Mouse (Mus musculus) heart, adult 2 months (tissue): Measurements from ENCODE around the gene Ly6f. TPM values are rescaled to one million over a fixed set of nuclear protein-coding genes. Genes with fewer than 3 reads are reported as not detected.

Source experiments
- DNase-seq, 2 experiments: peaks; one replicate each; pipeline ENCODE4 v3.0.0; 2021
- H3K27ac ChIP-seq: fragments of 200-600 bp; 2 replicates; pipeline ENCODE4 v1.8.1; 2022
- H3K27me3 ChIP-seq: fragments of 200-500 bp; 2 replicates; pipeline ENCODE4 v1.6.1; 2012; ENCODE audit warnings: mild to moderate bottlenecking, low read length, inconsistent platforms, mixed read lengths; ENCODE audit not compliant: control insufficient read depth, insufficient read depth
- H3K36me3 ChIP-seq: fragments of 200-500 bp; 2 replicates; pipeline ENCODE4 v1.6.1; 2012; ENCODE audit warnings: low read length, inconsistent platforms; ENCODE audit not compliant: control insufficient read depth, insufficient read depth
- H3K4me1 ChIP-seq: fragments of 200-500 bp; 2 replicates; pipeline ENCODE4 v1.6.1; 2011; ENCODE audit warnings: low read length; ENCODE audit not compliant: control insufficient read depth, insufficient read depth
- H3K4me3 ChIP-seq: fragments of 200-600 bp; 2 replicates; pipeline ENCODE4 v1.8.1; 2022
- H3K79me2 ChIP-seq: fragments of 200-500 bp; replicated peaks from 2 replicates; pipeline ENCODE4 v1.6.1; 2012; ENCODE audit warnings: mild to moderate bottlenecking, inconsistent platforms, low read length, moderate library complexity, mixed read lengths; ENCODE audit not compliant: control insufficient read depth, insufficient read depth
- H3K9ac ChIP-seq: fragments of 200-500 bp; 2 replicates; pipeline ENCODE4 v1.6.1; 2012; ENCODE audit warnings: low read depth, mild to moderate bottlenecking, control low read depth, inconsistent platforms, low read length, mixed read lengths
- CTCF ChIP-seq: fragments of 200-600 bp; IDR thresholded peaks from 2 replicates; pipeline ENCODE4 v1.8.1; 2022; ENCODE audit warnings: antibody characterized with exemption, mild to moderate bottlenecking, moderate library complexity
- EP300 ChIP-seq: fragments of 200-500 bp; IDR thresholded peaks from 2 replicates; pipeline ENCODE4 v1.6.1; 2011; ENCODE audit warnings: low read depth, low read length, control low read depth; ENCODE audit not compliant: insufficient read depth
- POLR2A ChIP-seq: fragments of 200-500 bp; IDR thresholded peaks from 2 replicates; pipeline ENCODE4 v1.6.1; 2011; ENCODE audit warnings: mild to moderate bottlenecking, low read depth, low read length, control low read depth; ENCODE audit not compliant: insufficient read depth
- WGBS: fragments of 180-500 bp; shearing (Covaris S2); methylation state at CpG from one replicate; pipeline ENCODE4 v1.1.7; 2018; 5-methylcytosine and 5-hydroxymethylcytosine counted together
- intact Hi-C: fragments of 180-260 bp; cut with DNase I; formaldehyde crosslinking; loops from one replicate; pipeline ENCODE4 v1.15.1; 2025
- polyA plus RNA-seq: library from polyadenylated mRNA; depleted of rRNA; stranded (reverse); fragments of >200 nt; gene quantifications from 2 replicates; pipeline ENCODE4 v1.2.3, GENCODE M21; 2012
- total RNA-seq, 2 experiments: library from RNA; stranded (reverse); gene quantifications; 2 replicates each; pipeline ENCODE4 v1.2.3; 2021

The Ly6f gene
- total and polyA plus RNA-seq, 3 experiments = not detected

DNA sequence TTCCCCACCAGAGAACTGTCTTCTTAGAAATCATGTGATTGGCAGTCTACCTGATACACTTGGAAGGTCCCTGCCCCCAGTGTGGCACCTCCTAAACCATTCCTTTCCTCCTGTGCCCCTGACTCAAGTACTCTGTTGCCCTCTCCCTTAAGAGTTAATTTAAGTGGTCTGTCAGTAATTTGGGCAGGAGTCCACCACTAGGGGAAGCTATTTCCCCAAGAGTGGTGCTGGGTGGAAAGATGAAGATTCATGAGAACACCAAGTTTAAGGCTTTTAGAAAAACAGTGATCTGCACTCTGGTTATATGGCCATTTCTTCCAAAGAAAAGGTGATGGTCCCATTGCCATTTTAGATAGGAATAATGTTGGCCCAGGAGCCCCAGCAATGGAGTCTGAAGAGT is 2.4 kb upstream of the Ly6f start:
- no peak overlapping the region for H3K27ac ChIP-seq
- no peaks in the 10 kb centered on the region for H3K4me1 ChIP-seq
- TF ChIP-seq CTCF = no peak
- TF ChIP-seq POLR2A = no peak
- TF ChIP-seq EP300 = no peak
- H3K9ac ChIP-seq = no peak overlapping the region
- H3K36me3 ChIP-seq = no peaks in the 10 kb centered on the region
- no peaks in the 10 kb centered on the region for H3K27me3 ChIP-seq
- no peak overlapping the region for H3K4me3 ChIP-seq
- intact Hi-C loops = no loop called here
- H3K79me2 ChIP-seq = no peaks in the 10 kb centered on the region
- no peak for DNase-seq

- DNase-seq = no peak
- no peaks in the 10 kb centered on the region for H3K36me3 ChIP-seq
- 58% methylated on average over 1 of the region's 1 CpGs for WGBS
- H3K27ac ChIP-seq = no peak overlapping the region
- no peaks in the 10 kb centered on the region for H3K27me3 ChIP-seq
- intact Hi-C loops = no loop called here
- no peak overlapping the region for H3K4me3 ChIP-seq
- TF ChIP-seq POLR2A = no peak
- no peak for TF ChIP-seq CTCF
- TF ChIP-seq EP300 = no peak
- no peak overlapping the region for H3K9ac ChIP-seq
- no peaks in the 10 kb centered on the region for H3K79me2 ChIP-seq
- H3K4me1 ChIP-seq = no peaks in the 10 kb centered on the region
Observed at GRCm38 (mm10) chr15:75266626-75267025, 1.6 kb upstream of the Ly6f start.

DNA sequence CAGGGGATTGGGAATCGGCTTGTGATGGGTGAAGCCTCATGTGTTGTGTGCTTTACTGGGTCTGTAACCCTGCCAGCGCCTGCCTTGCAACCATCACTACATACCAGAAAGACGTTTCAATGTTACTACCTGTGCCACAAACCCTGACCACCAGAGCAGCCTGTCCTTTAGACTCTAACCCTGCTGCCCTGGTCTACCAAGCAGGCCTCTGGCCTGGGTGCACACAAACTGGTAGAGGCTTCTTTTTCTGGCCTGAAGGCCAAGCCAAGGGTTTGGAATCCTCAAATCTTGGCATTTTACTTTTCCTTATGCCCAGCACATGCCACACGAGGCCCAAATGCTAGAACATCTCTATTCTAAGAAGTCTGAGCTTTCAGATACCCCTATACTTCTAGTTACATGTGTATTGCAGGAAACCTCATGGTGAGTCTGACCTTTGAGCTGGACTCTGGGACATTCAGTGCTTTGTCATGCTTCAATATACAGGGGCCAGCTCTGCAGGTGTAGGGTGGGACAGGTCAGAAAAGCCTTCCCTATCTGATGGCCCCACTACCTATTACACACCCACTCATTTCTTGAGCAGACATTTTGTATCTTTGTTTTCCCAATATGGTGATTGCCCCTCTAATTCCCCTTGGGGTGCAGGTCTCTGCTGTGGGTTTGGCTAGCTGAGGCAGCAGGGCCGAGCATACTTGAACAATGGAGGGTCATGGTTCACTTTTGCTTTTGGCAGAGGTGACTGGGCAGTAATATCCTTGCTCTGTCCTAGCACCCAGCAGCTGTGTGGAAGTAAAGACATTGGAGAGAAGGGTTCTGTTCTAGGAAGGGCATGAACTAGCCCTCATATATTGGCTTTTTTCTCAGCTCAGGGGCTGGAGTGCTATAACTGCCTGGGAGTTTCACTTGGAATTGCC is 952 bp downstream of the Ly6f start:
- no peaks in the 10 kb centered on the region for H3K36me3 ChIP-seq
- no peaks in the 10 kb centered on the region for H3K4me1 ChIP-seq
- intact Hi-C loops = no loop called here
- no peak overlapping the region for H3K9ac ChIP-seq
- no peak for DNase-seq
- 69% methylated on average over 5 of the region's 5 CpGs for WGBS
- H3K27ac ChIP-seq = no peak overlapping the region
- H3K4me3 ChIP-seq = no peak overlapping the region
- TF ChIP-seq CTCF (no peak), POLR2A (no peak), EP300 (no peak)
- H3K79me2 ChIP-seq = no peaks in the 10 kb centered on the region
- H3K27me3 ChIP-seq = no peaks in the 10 kb centered on the region

DNA sequence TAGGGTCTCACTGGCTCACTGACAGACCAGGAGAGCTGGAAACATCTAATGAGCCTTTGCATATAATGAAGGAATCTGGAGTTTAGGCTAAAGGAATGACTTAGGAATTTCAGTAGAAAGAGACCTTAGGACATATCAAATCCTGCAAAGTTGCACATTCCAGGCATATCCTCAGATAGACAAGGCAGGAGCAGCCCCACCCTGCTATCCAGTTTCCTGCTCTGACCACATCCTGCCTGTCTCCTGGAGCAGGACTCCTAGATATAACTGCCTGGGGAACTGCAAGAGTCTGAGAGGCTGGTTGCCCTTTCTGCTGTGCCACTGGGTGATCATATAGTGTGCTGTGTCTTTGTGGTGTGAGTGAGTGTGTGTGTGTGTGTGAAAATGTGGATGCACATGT is 1.9 kb downstream of the Ly6f start:
- intact Hi-C loops = no loop called here
- Histone ChIP-seq H3K4me3 (no peak overlapping the region), H3K27me3 (no peaks in the 10 kb centered on the region), H3K79me2 (no peaks in the 10 kb centered on the region), H3K4me1 (no peaks in the 10 kb centered on the region), H3K27ac (no peak overlapping the region), H3K9ac (no peak overlapping the region), H3K36me3 (no peaks in the 10 kb centered on the region)
- no peak for TF ChIP-seq EP300
- TF ChIP-seq POLR2A = no peak
- TF ChIP-seq CTCF = no peak
- DNase-seq = no peak

- H3K36me3 ChIP-seq = no peaks in the 10 kb centered on the region
- no peak overlapping the region for H3K27ac ChIP-seq
- 73% methylated on average over 3 of the region's 3 CpGs for WGBS
- DNase-seq = no peak
- no peaks in the 10 kb centered on the region for H3K79me2 ChIP-seq
- H3K4me1 ChIP-seq = no peaks in the 10 kb centered on the region
- H3K9ac ChIP-seq = no peak overlapping the region
- intact Hi-C loops = no loop called here
- TF ChIP-seq CTCF = no peak
- no peak for TF ChIP-seq POLR2A
- no peak for TF ChIP-seq EP300
- H3K27me3 ChIP-seq = no peaks in the 10 kb centered on the region
- no peak overlapping the region for H3K4me3 ChIP-seq
Observed at GRCm38 (mm10) chr15:75270691-75271362, 2.6 kb downstream of the Ly6f start.

DNA sequence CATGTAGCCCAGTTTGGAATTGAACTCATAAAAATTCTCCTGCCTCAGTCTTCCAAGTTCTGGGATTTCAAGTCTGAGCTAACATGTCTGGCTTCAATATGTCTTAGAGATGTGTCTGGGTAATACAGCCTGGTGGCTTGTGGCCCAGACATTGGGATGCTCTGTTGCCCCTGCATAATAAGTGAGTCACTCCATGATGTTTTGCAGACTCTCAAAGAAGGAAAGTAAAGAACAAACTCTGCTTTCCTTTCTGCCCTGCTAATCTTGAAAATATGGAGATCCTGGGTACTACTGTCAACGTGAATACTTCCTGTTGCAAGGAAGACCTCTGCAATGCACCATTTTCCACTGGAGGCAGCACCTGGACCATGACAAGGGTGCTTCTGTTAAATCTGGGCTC is 3.2 kb downstream of the Ly6f start:
- DNase-seq = no peak
- no peaks in the 10 kb centered on the region for H3K79me2 ChIP-seq
- WGBS = 41% methylated on average over 1 of the region's 1 CpGs
- H3K27me3 ChIP-seq = no peaks in the 10 kb centered on the region
- no peak overlapping the region for H3K4me3 ChIP-seq
- intact Hi-C loops = no loop called here
- H3K4me1 ChIP-seq = no peaks in the 10 kb centered on the region
- TF ChIP-seq EP300 (no peak), POLR2A (no peak), CTCF (no peak)
- no peak overlapping the region for H3K9ac ChIP-seq
- no peak overlapping the region for H3K27ac ChIP-seq
- no peaks in the 10 kb centered on the region for H3K36me3 ChIP-seq
